Mouse (Mus musculus) left cerebral cortex, postnatal 25 days (tissue): ENCODE measurements around the gene Gm6356. TPM values are rescaled to one million over a fixed set of nuclear protein-coding genes. Genes with fewer than 3 reads are reported as not detected.
"Not testable (repeated sequence)": the region's sequence is repeated elsewhere in the genome, so short reads cannot be mapped to it uniquely, and the experiment has no call there.

Source experiments
- DNase-seq, 2 experiments: peaks; one replicate each; pipeline ENCODE4 v3.0.0; 2022; ENCODE audit warnings: low spot score in 2 of 2, mixed read lengths in 1 of 2
- intact Hi-C: fragments of 180-260 bp; cut with DNase I; formaldehyde crosslinking; loops from one replicate; pipeline ENCODE4 v1.15.1; 2025
- total RNA-seq, 2 experiments: library from RNA; stranded (reverse); gene quantifications; 2 replicates each; pipeline ENCODE4 v1.2.3; 2021

The Gm6356 gene
- total RNA-seq, result not detected

GRCm38 (mm10) chr14:6973718-6974117 lies at the start of gene Gm6356:
TSS of gene Gm6356 (minus strand) at chr14:6973818.
- intact Hi-C loops, DNase-seq: not testable (repeated sequence)

Other genes with a start within 250 kb of the Gm6356 start
- gene Gm3636, start 231.5 kb downstream of the Gm6356 start, total RNA-seq, result 1 to 10 TPM; 3.5 to 3.6 TPM
- gene Gm8362, start 199.4 kb downstream of the Gm6356 start, total RNA-seq, result not detected
- not detected for gene Gm3642, start 133.5 kb downstream of the Gm6356 start, total RNA-seq
- 1 to 10 TPM; 1.4 to 1.5 TPM for gene Gm3667, start 83.9 kb downstream of the Gm6356 start, total RNA-seq
- gene Gm10406, start 53.6 kb upstream of the Gm6356 start, total RNA-seq, result under 1 TPM; 0.39 to 0.60 TPM
- not detected for gene Gm3685, start 71.2 kb upstream of the Gm6356 start, total RNA-seq
- gene Gm3696, start 126.8 kb upstream of the Gm6356 start, total RNA-seq, result 1 to 10 TPM; 1.5 to 2.3 TPM
- not detected for gene Gm6676, start 151.6 kb upstream of the Gm6356 start, total RNA-seq
- gene Gm3512, start 200.7 kb upstream of the Gm6356 start, total RNA-seq, result 1 to 10 TPM; 1.5 TPM
- gene Gm16434, start 220.7 kb upstream of the Gm6356 start, total RNA-seq, result not detected